Mouse (Mus musculus): Measurements from ENCODE around the gene Plcb3. TPM values are rescaled to one million over a fixed set of nuclear protein-coding genes. Genes with fewer than 3 reads are reported as not detected.

Plcb3 gene
- 123 and 138 TPM in 2 replicates for polyA plus RNA-seq (2014; fragmentation: Nextera tagmentation; extraction: Ambion mirVana)

GRCm38 (mm10) chr19:6975537-6976521 is at the start of gene Plcb3:
TSS of gene Plcb3 (minus strand) at chr19:6976470.
- peaks cover 22% of the 10 kb centered on the region for H3K36me3 ChIP-seq (ENCODE audit: control insufficient read depth, insufficient read depth, low read length)
- ATAC-seq (replicated peaks; ENCODE audit: low FRiP score, low TSS enrichment, low read depth) (no peak), DNase-seq (ENCODE audit: low spot score) (peak; percentile 79)
- no peaks in the 10 kb centered on the region for H3K9me3 ChIP-seq (ENCODE audit: control insufficient read depth, low read length)
- peak within 1 kb of the TSS; percentile 81 for H3K9ac ChIP-seq (ENCODE audit: low read length)
- H3K4me2 ChIP-seq (ENCODE audit: low read length): peak within 1 kb of the TSS; percentile 92
- H3K27ac ChIP-seq (ENCODE audit: low read depth): peak within 1 kb of the TSS; percentile 86
- no peaks in the 10 kb centered on the region for H3K27me3 ChIP-seq (replicated peaks; ENCODE audit: control insufficient read depth, insufficient read depth, low read length)
- peak within 1 kb of the TSS; percentile 98 for H3K4me3 ChIP-seq (ENCODE audit: low read depth, low read length)
- WGBS: 2% methylated on average over 16 of the region's 16 CpGs
- H3K4me1 ChIP-seq (replicated peaks; ENCODE audit: control insufficient read depth, insufficient read depth, low read length): peaks cover 36% of the 10 kb centered on the region

DNA sequence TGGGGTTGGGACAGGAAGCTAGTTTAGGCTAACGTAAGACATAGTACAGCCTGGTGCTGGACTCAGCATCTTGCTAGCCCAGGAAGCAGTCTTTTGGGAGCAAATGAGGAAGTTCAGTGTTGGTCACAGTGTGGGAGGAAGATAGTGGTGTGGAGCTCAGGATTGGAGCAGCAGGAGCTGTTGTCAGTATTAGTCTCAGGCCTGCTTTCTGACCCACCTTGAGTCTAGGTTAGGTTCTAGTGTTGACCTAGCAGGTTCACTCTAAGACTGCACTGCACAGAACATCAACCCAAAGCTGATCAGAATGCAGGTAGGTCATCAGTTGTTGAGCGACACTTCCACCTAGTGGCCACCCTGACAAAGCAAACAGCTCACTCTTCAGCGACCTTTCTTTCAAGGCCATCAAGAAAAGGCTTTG is 44.0 kb upstream of the Plcb3 start:
- Histone ChIP-seq H3K27ac (ENCODE audit: low read depth) (no peak overlapping the region), H3K4me3 (ENCODE audit: low read depth, low read length) (no peak overlapping the region), H3K9ac (ENCODE audit: low read length) (no peak overlapping the region), H3K9me3 (ENCODE audit: control insufficient read depth, low read length) (no peaks in the 10 kb centered on the region), H3K4me2 (ENCODE audit: low read length) (no peak overlapping the region), H3K36me3 (ENCODE audit: control insufficient read depth, insufficient read depth, low read length) (peaks cover 68% of the 10 kb centered on the region), H3K27me3 (replicated peaks; ENCODE audit: control insufficient read depth, insufficient read depth, low read length) (no peaks in the 10 kb centered on the region), H3K4me1 (replicated peaks; ENCODE audit: control insufficient read depth, insufficient read depth, low read length) (no peaks in the 10 kb centered on the region)
- 50% methylated on average over 3 of the region's 3 CpGs for WGBS
- ATAC-seq (replicated peaks; ENCODE audit: low FRiP score, low TSS enrichment, low read depth) (peak; percentile 70), DNase-seq (ENCODE audit: low spot score) (peak; percentile 66)

- Histone ChIP-seq H3K4me3 (ENCODE audit: low read depth, low read length) (no peak within 1 kb of the TSS), H3K27ac (ENCODE audit: low read depth) (no peak within 1 kb of the TSS), H3K27me3 (replicated peaks; ENCODE audit: control insufficient read depth, insufficient read depth, low read length) (no peaks in the 10 kb centered on the region), H3K36me3 (ENCODE audit: control insufficient read depth, insufficient read depth, low read length) (peaks cover 58% of the 10 kb centered on the region), H3K4me2 (ENCODE audit: low read length) (no peak within 1 kb of the TSS), H3K4me1 (replicated peaks; ENCODE audit: control insufficient read depth, insufficient read depth, low read length) (no peaks in the 10 kb centered on the region), H3K9me3 (ENCODE audit: control insufficient read depth, low read length) (no peaks in the 10 kb centered on the region), H3K9ac (ENCODE audit: low read length) (no peak within 1 kb of the TSS)
- 0 out of 2 replicates have a peak, but pooled peaks have one; percentile 28 for ATAC-seq (replicated peaks; ENCODE audit: low FRiP score, low TSS enrichment, low read depth)
- no peak for DNase-seq (ENCODE audit: low spot score)
- 85% methylated on average over 5 of the region's 5 CpGs for WGBS
These were observed 42.9 kb upstream of the Plcb3 start, which contains the start of gene Fermt3 for GRCm38 (mm10) chr19:7019191-7019590. TSS of gene Fermt3 (minus strand) at chr19:7019469.

DNA sequence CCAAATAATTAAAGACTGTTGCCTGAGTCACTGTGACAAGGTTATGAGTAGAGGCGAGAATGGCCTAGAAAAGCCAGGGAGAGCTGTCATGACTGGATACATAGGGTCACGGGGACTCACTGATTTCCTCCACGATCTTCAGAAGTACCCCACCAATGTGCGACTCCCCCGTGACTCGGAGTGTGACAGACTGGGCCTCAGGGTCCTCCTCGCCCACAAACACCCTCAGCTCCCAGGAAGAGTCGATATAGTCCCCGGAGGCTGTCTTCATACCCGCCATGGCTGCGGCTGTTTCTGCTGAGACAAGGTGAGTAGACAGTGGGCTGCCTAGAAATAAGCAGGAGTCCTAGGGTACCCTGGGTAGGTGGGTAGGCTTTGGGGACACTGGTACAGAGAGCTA is 42.3 kb upstream of the Plcb3 start:
- H3K4me2 ChIP-seq (ENCODE audit: low read length): no peak overlapping the region
- no peak for DNase-seq (ENCODE audit: low spot score)
- H3K4me3 ChIP-seq (ENCODE audit: low read depth, low read length): no peak overlapping the region
- H3K27ac ChIP-seq (ENCODE audit: low read depth): no peak overlapping the region
- H3K36me3 ChIP-seq (ENCODE audit: control insufficient read depth, insufficient read depth, low read length): peaks cover 52% of the 10 kb centered on the region
- H3K9me3 ChIP-seq (ENCODE audit: control insufficient read depth, low read length): no peaks in the 10 kb centered on the region
- 88% methylated on average over 11 of the region's 11 CpGs for whole genome bisulfite sequencing
- no peak overlapping the region for H3K9ac ChIP-seq (ENCODE audit: low read length)
- no peak for ATAC-seq (replicated peaks; ENCODE audit: low FRiP score, low TSS enrichment, low read depth)
- H3K27me3 ChIP-seq (replicated peaks; ENCODE audit: control insufficient read depth, insufficient read depth, low read length): no peaks in the 10 kb centered on the region
- H3K4me1 ChIP-seq (replicated peaks; ENCODE audit: control insufficient read depth, insufficient read depth, low read length): no peaks in the 10 kb centered on the region

- Histone ChIP-seq H3K4me1 (replicated peaks; ENCODE audit: control insufficient read depth, insufficient read depth, low read length) (no peaks in the 10 kb centered on the region), H3K4me3 (ENCODE audit: low read depth, low read length) (no peak overlapping the region), H3K4me2 (ENCODE audit: low read length) (no peak overlapping the region), H3K9me3 (ENCODE audit: control insufficient read depth, low read length) (no peaks in the 10 kb centered on the region), H3K36me3 (ENCODE audit: control insufficient read depth, insufficient read depth, low read length) (peaks cover 45% of the 10 kb centered on the region), H3K27me3 (replicated peaks; ENCODE audit: control insufficient read depth, insufficient read depth, low read length) (no peaks in the 10 kb centered on the region), H3K9ac (ENCODE audit: low read length) (no peak overlapping the region), H3K27ac (ENCODE audit: low read depth) (no peak overlapping the region)
- no peak for DNase-seq (ENCODE audit: low spot score)
- no peak for ATAC-seq (replicated peaks; ENCODE audit: low FRiP score, low TSS enrichment, low read depth)
- WGBS: 75% methylated on average over 12 of the region's 12 CpGs
These were observed 41.5 kb upstream of the Plcb3 start for GRCm38 (mm10) chr19:7017541-7018457.

- DNase-seq (ENCODE audit: low spot score) (no peak), ATAC-seq (replicated peaks; ENCODE audit: low FRiP score, low TSS enrichment, low read depth) (no peak)
- no peaks in the 10 kb centered on the region for H3K4me1 ChIP-seq (replicated peaks; ENCODE audit: control insufficient read depth, insufficient read depth, low read length)
- no peak overlapping the region for H3K4me3 ChIP-seq (ENCODE audit: low read depth, low read length)
- no peak overlapping the region for H3K4me2 ChIP-seq (ENCODE audit: low read length)
- H3K36me3 ChIP-seq (ENCODE audit: control insufficient read depth, insufficient read depth, low read length): peaks cover 13% of the 10 kb centered on the region
- H3K27me3 ChIP-seq (replicated peaks; ENCODE audit: control insufficient read depth, insufficient read depth, low read length): no peaks in the 10 kb centered on the region
- H3K9me3 ChIP-seq (ENCODE audit: control insufficient read depth, low read length): no peaks in the 10 kb centered on the region
- 92% methylated on average over 20 of the region's 20 CpGs for WGBS
- no peak overlapping the region for H3K27ac ChIP-seq (ENCODE audit: low read depth)
- no peak overlapping the region for H3K9ac ChIP-seq (ENCODE audit: low read length)
These were observed 38.3 kb upstream of the Plcb3 start for GRCm38 (mm10) chr19:7014481-7015135.

DNA sequence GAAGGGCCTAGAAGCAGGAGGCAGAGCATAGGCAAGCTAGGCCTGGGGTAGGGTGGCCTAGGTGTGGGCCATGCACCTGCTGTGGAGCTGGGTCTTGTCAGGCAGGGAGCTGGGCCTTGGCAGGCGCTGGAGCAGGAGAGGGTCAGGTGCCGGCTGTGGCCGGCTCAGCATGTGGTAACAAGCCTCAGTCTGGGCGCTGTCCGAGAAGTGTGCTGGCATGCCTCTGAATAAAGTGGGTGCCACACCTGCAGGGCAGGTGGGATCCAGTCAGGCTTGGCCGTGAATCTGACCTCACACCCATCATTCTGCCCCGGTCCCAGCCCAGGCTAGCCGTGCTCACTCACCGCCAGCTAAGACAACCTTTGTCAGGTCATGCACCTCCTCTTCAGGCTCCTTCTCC is 37.7 kb upstream of the Plcb3 start:
- no peak for ATAC-seq (replicated peaks; ENCODE audit: low FRiP score, low TSS enrichment, low read depth)
- Histone ChIP-seq H3K4me2 (ENCODE audit: low read length) (no peak overlapping the region), H3K9ac (ENCODE audit: low read length) (no peak overlapping the region), H3K36me3 (ENCODE audit: control insufficient read depth, insufficient read depth, low read length) (peaks cover 7% of the 10 kb centered on the region), H3K9me3 (ENCODE audit: control insufficient read depth, low read length) (no peaks in the 10 kb centered on the region), H3K27me3 (replicated peaks; ENCODE audit: control insufficient read depth, insufficient read depth, low read length) (no peaks in the 10 kb centered on the region), H3K4me3 (ENCODE audit: low read depth, low read length) (no peak overlapping the region), H3K4me1 (replicated peaks; ENCODE audit: control insufficient read depth, insufficient read depth, low read length) (no peaks in the 10 kb centered on the region), H3K27ac (ENCODE audit: low read depth) (no peak overlapping the region)
- no peak for DNase-seq (ENCODE audit: low spot score)
- WGBS: 81% methylated on average over 9 of the region's 9 CpGs

DNA sequence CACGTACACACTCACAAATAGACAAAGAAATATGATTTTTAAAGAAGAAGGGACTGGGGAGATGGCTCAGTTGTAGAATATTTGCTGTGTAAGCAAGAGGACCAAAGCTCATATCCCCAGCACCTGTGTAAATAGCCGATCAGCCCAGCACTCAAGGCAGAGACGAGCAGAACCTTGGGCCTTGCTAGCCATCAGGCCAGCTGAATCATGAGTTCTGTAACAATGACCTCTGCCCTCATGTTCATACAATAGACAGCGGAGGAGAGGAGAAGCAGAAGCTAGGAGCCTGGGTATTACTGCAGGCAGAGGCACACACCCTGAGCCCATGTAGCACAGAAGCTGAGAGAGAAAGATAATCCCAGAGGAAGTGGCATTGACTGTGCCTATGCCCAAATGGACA is 36.2 kb upstream of the Plcb3 start:
- WGBS: 73% methylated on average over 4 of the region's 4 CpGs
- no peaks in the 10 kb centered on the region for H3K27me3 ChIP-seq (replicated peaks; ENCODE audit: control insufficient read depth, insufficient read depth, low read length)
- ATAC-seq (replicated peaks; ENCODE audit: low FRiP score, low TSS enrichment, low read depth): no peak

More for the DNA sequence above, 36.2 kb upstream of the Plcb3 start:
- no peak overlapping the region for H3K27ac ChIP-seq (ENCODE audit: low read depth)
- no peaks in the 10 kb centered on the region; the same call in 1 of the 2 replicates for H3K36me3 ChIP-seq (ENCODE audit: control insufficient read depth, insufficient read depth, low read length)
- no peak overlapping the region for H3K4me3 ChIP-seq (ENCODE audit: low read depth, low read length)
- H3K4me2 ChIP-seq (ENCODE audit: low read length): no peak overlapping the region
- no peaks in the 10 kb centered on the region for H3K9me3 ChIP-seq (ENCODE audit: control insufficient read depth, low read length)
- DNase-seq (ENCODE audit: low spot score): no peak
- H3K4me1 ChIP-seq (replicated peaks; ENCODE audit: control insufficient read depth, insufficient read depth, low read length): no peaks in the 10 kb centered on the region
- no peak overlapping the region for H3K9ac ChIP-seq (ENCODE audit: low read length)
